Mouse (Mus musculus): ENCODE measurements around the gene Prdm11. TPM values are rescaled to one million over a fixed set of nuclear protein-coding genes. Genes with fewer than 3 reads are reported as not detected.

The Prdm11 gene
- polyA plus RNA-seq, 1 experiment, result 4.3 TPM

- TF ChIP-seq CTCF (IDR thresholded peaks at IDR 0.05; ENCODE audit: control insufficient read depth, insufficient read depth, insufficient replicate concordance, low read depth, low read length) (peak; percentile 23; the same call in 1 of the 2 replicates), POLR2A (IDR thresholded peaks at IDR 0.05; ENCODE audit: control insufficient read depth, low read depth, low read length) (no peak)
- Histone ChIP-seq H3K27me3 (ENCODE audit: control insufficient read depth, insufficient read depth, low read length) (no peaks in the 10 kb centered on the region), H3K4me1 (ENCODE audit: control insufficient read depth, insufficient read depth, low read length) (peaks cover 12% of the 10 kb centered on the region), H3K36me3 (ENCODE audit: control insufficient read depth, insufficient read depth, low read length) (no peaks in the 10 kb centered on the region), H3K4me3 (ENCODE audit: control insufficient read depth, low read depth, low read length) (no peak overlapping the region), H3K27ac (ENCODE audit: control insufficient read depth, insufficient read depth, low read depth, low read length) (no peak overlapping the region)
These were observed 34.0 kb downstream of the Prdm11 start for GRCm38 (mm10) chr2:93011933-93012332.

DNA sequence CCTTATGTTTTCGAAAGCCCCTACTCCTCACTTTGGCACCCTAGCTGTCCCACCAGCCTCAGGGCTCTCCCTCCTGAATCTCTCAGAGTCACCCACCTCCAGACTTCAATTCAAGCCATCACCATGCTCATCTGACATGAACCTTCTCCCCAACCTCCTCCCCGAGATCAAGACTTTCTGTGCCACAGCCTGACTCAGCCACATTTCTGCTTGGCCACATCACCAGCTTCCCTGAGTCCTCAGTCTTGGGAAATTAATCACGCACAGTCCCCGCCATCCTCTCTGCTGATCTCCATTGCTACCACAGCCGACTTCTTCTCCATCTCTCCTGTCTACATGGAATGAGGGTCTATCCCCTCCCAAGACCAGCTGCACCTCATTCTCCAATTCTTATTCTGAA is 34.5 kb downstream of the Prdm11 start:
- Histone ChIP-seq H3K27me3 (ENCODE audit: control insufficient read depth, insufficient read depth, low read length) (no peaks in the 10 kb centered on the region), H3K27ac (ENCODE audit: control insufficient read depth, insufficient read depth, low read depth, low read length) (no peak overlapping the region), H3K4me1 (ENCODE audit: control insufficient read depth, insufficient read depth, low read length) (peaks cover 12% of the 10 kb centered on the region), H3K4me3 (ENCODE audit: control insufficient read depth, low read depth, low read length) (no peak overlapping the region), H3K36me3 (ENCODE audit: control insufficient read depth, insufficient read depth, low read length) (no peaks in the 10 kb centered on the region)
- TF ChIP-seq POLR2A (IDR thresholded peaks at IDR 0.05; ENCODE audit: control insufficient read depth, low read depth, low read length) (no peak), CTCF (IDR thresholded peaks at IDR 0.05; ENCODE audit: control insufficient read depth, insufficient read depth, insufficient replicate concordance, low read depth, low read length) (no peak)

DNA sequence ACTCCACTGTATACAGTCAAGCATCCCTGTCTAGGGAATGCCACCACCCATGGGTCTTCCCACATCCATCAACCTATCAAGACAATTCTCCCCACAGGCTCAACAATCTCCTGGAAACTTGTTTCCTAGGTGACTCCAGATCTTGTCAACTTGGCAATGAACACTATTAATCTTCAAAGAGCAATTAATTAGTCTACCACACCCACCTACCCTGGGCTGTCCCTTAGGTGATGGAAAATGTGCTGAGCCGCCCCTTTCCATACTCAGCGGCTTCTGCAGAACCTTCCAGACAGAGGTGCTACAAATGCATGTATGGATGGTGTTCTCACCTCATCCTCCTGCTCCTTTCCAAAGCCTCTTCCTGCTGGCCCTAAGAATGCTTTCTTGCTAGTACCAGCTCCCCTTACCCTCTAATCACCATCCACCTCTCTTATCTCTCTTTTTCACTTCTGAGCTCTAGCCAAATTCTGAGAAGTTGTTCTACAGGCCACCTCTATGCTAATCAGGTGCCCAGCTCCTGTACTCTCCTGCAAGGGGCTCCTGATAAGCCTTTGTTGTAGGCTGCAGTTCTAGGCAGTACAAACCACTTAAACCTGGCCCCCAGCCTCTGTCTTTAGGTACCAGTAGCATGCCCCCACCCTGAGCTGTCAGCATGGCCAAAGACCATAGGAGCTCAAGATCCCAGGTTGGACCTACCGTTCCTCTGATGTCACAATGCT is 37.8 kb downstream of the Prdm11 start:
- H3K27me3 ChIP-seq (ENCODE audit: control insufficient read depth, insufficient read depth, low read length), result no peaks in the 10 kb centered on the region
- no peak overlapping the region for H3K4me3 ChIP-seq (ENCODE audit: control insufficient read depth, low read depth, low read length)
- no peaks in the 10 kb centered on the region for H3K4me1 ChIP-seq (ENCODE audit: control insufficient read depth, insufficient read depth, low read length)
- no peak for TF ChIP-seq CTCF (IDR thresholded peaks at IDR 0.05; ENCODE audit: control insufficient read depth, insufficient read depth, insufficient replicate concordance, low read depth, low read length)
- TF ChIP-seq POLR2A (IDR thresholded peaks at IDR 0.05; ENCODE audit: control insufficient read depth, low read depth, low read length), result no peak
- no peaks in the 10 kb centered on the region for H3K36me3 ChIP-seq (ENCODE audit: control insufficient read depth, insufficient read depth, low read length)
- no peak overlapping the region for H3K27ac ChIP-seq (ENCODE audit: control insufficient read depth, insufficient read depth, low read depth, low read length)

- H3K4me1 ChIP-seq (ENCODE audit: control insufficient read depth, insufficient read depth, low read length), result no peaks in the 10 kb centered on the region
- H3K27ac ChIP-seq (ENCODE audit: control insufficient read depth, insufficient read depth, low read depth, low read length), result no peak overlapping the region
- no peak for TF ChIP-seq CTCF (IDR thresholded peaks at IDR 0.05; ENCODE audit: control insufficient read depth, insufficient read depth, insufficient replicate concordance, low read depth, low read length)
- TF ChIP-seq POLR2A (IDR thresholded peaks at IDR 0.05; ENCODE audit: control insufficient read depth, low read depth, low read length), result no peak
- H3K27me3 ChIP-seq (ENCODE audit: control insufficient read depth, insufficient read depth, low read length), result no peaks in the 10 kb centered on the region
- H3K36me3 ChIP-seq (ENCODE audit: control insufficient read depth, insufficient read depth, low read length), result no peaks in the 10 kb centered on the region
- no peak overlapping the region for H3K4me3 ChIP-seq (ENCODE audit: control insufficient read depth, low read depth, low read length)
These were observed 40.9 kb downstream of the Prdm11 start for GRCm38 (mm10) chr2:93005028-93005427.

DNA sequence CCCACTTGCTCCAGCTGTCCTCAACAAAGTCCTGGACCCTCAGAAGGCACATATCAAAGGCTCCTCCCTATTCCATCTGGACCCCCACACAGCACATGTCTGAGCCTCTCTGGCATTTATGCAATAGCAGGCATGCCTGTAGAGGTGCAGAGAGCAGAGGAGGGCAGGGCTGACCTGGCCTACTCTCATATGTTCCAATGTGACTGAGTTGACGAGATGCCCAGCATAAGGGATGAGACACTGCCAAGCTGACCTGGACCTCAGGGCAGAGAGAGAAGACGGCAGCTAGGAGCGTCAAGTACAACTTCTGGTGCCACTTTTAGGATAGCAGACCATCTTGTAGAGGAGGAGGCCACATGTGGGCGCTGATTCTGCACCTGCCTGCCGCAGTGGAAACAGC is 54.0 kb downstream of the Prdm11 start:
- Histone ChIP-seq H3K36me3 (ENCODE audit: control insufficient read depth, insufficient read depth, low read length) (no peaks in the 10 kb centered on the region), H3K4me1 (ENCODE audit: control insufficient read depth, insufficient read depth, low read length) (peaks cover 8% of the 10 kb centered on the region), H3K27me3 (ENCODE audit: control insufficient read depth, insufficient read depth, low read length) (no peaks in the 10 kb centered on the region), H3K4me3 (ENCODE audit: control insufficient read depth, low read depth, low read length) (no peak overlapping the region), H3K27ac (ENCODE audit: control insufficient read depth, insufficient read depth, low read depth, low read length) (no peak overlapping the region)
- TF ChIP-seq CTCF (IDR thresholded peaks at IDR 0.05; ENCODE audit: control insufficient read depth, insufficient read depth, insufficient replicate concordance, low read depth, low read length), result no peak
- no peak for TF ChIP-seq POLR2A (IDR thresholded peaks at IDR 0.05; ENCODE audit: control insufficient read depth, low read depth, low read length)

DNA sequence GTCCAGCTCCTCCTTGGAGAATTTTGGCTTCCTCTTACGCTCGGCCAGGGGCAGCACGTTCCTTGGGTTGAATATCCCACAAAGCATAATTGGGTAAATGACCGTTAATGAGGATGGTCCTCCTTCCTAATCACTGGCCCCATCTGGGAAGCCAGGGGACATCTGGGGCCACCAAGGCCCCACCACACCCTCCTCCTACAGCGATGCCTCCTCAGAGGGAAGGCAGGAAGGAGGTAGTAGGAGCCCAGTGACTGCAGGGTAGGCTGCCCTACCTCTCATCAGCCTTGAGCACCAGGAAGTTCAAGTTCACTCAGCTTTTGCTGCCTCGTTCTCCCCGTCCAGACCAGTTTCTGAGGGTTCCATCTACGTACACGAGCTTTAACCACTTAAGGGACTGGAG is 56.4 kb downstream of the Prdm11 start:
- H3K4me3 ChIP-seq (ENCODE audit: control insufficient read depth, low read depth, low read length), result no peak overlapping the region
- TF ChIP-seq CTCF (IDR thresholded peaks at IDR 0.05; ENCODE audit: control insufficient read depth, insufficient read depth, insufficient replicate concordance, low read depth, low read length) (no peak), POLR2A (IDR thresholded peaks at IDR 0.05; ENCODE audit: control insufficient read depth, low read depth, low read length) (no peak)
- H3K27me3 ChIP-seq (ENCODE audit: control insufficient read depth, insufficient read depth, low read length), result no peaks in the 10 kb centered on the region
- peaks cover 8% of the 10 kb centered on the region for H3K4me1 ChIP-seq (ENCODE audit: control insufficient read depth, insufficient read depth, low read length)
- no peak overlapping the region for H3K27ac ChIP-seq (ENCODE audit: control insufficient read depth, insufficient read depth, low read depth, low read length)
- H3K36me3 ChIP-seq (ENCODE audit: control insufficient read depth, insufficient read depth, low read length), result no peaks in the 10 kb centered on the region

- no peaks in the 10 kb centered on the region for H3K36me3 ChIP-seq (ENCODE audit: control insufficient read depth, insufficient read depth, low read length)
- peaks cover 8% of the 10 kb centered on the region for H3K4me1 ChIP-seq (ENCODE audit: control insufficient read depth, insufficient read depth, low read length)
- TF ChIP-seq CTCF (IDR thresholded peaks at IDR 0.05; ENCODE audit: control insufficient read depth, insufficient read depth, insufficient replicate concordance, low read depth, low read length) (peak; percentile 11; the same call in 1 of the 2 replicates), POLR2A (IDR thresholded peaks at IDR 0.05; ENCODE audit: control insufficient read depth, low read depth, low read length) (no peak)
- H3K27me3 ChIP-seq (ENCODE audit: control insufficient read depth, insufficient read depth, low read length), result no peaks in the 10 kb centered on the region
- H3K4me3 ChIP-seq (ENCODE audit: control insufficient read depth, low read depth, low read length), result no peak overlapping the region
- H3K27ac ChIP-seq (ENCODE audit: control insufficient read depth, insufficient read depth, low read depth, low read length), result peak overlapping the region; percentile 23; the same call in 1 of the 2 replicates
These were observed 57.9 kb downstream of the Prdm11 start for GRCm38 (mm10) chr2:92987901-92988631.

Measured in testis, adult 2 months (tissue).